Mouse (Mus musculus) lung, embryonic 14.5 days (tissue): Measurements from ENCODE around the gene H2afy. TPM values are rescaled to one million over a fixed set of nuclear protein-coding genes. Genes with fewer than 3 reads are reported as not detected.

Experiments
- ATAC-seq: fragments of 200-750 bp; cut with Nextera tagmentation; 2 replicates; pipeline ENCODE4 v1.8.0; 2017; ENCODE audit warnings: mild to moderate bottlenecking, moderate TSS enrichment, moderate library complexity; ENCODE audit not compliant: insufficient read depth
- DNase-seq: peaks from one replicate; pipeline ENCODE4 v3.0.0-alpha.2; 2015
- H3K27ac ChIP-seq: fragments of 300-500 bp; sonication (generic); 2 replicates; pipeline ENCODE4 v1.5.1; 2014; ENCODE audit warnings: low read depth, mild to moderate bottlenecking, moderate library complexity
- H3K27me3 ChIP-seq: fragments of 300-500 bp; sonication (generic); 2 replicates; pipeline ENCODE4 v1.6.1; 2014; ENCODE audit warnings: low read length, control low read depth; ENCODE audit not compliant: insufficient read depth
- H3K36me3 ChIP-seq: fragments of 300-500 bp; sonication (generic); 2 replicates; pipeline ENCODE4 v1.6.1; 2014; ENCODE audit warnings: control low read depth; ENCODE audit not compliant: insufficient read depth
- H3K4me1 ChIP-seq: fragments of 300-500 bp; sonication (generic); 2 replicates; pipeline ENCODE4 v1.6.1; 2014; ENCODE audit warnings: antibody characterized with exemption, control low read depth; ENCODE audit not compliant: insufficient read depth
- H3K4me2 ChIP-seq: fragments of 300-500 bp; sonication (generic); 2 replicates; pipeline ENCODE4 v1.6.1; 2014; ENCODE audit warnings: mild to moderate bottlenecking
- H3K4me3 ChIP-seq: fragments of 300-500 bp; sonication (generic); 2 replicates; pipeline ENCODE4 v1.5.1; 2014; ENCODE audit warnings: low read depth, low read length
- H3K9ac ChIP-seq: fragments of 300-500 bp; sonication (generic); 2 replicates; pipeline ENCODE4 v1.6.1; 2014
- H3K9me3 ChIP-seq: fragments of 300-500 bp; sonication (generic); 2 replicates; pipeline ENCODE4 v1.6.1; 2016; ENCODE audit warnings: low read depth, low read length, control low read depth
- CTCF ChIP-seq: IDR thresholded peaks from 2 replicates; pipeline ENCODE4 v1.5.1; 2016; ENCODE audit warnings: antibody characterized with exemption, low read depth
- WGBS: fragments of 180-500 bp; shearing (Covaris S2); extraction: QIAGEN DNeasy Blood & Tissue Kit; methylation state at CpG from one replicate; pipeline ENCODE4 v1.1.7; 2014; 5-methylcytosine and 5-hydroxymethylcytosine counted together
- polyA plus RNA-seq: library from polyadenylated mRNA; unstranded; fragments of >200 nt; fragmentation: Nextera tagmentation; extraction: Ambion mirVana; gene quantifications from 2 replicates; pipeline ENCODE4 v1.2.1, GENCODE M21; 2014

The H2afy gene
- polyA plus RNA-seq, 1 experiment from 2014 or later: 377 TPM

- TF ChIP-seq CTCF: peak; percentile 47
- Histone ChIP-seq H3K36me3 (no peaks in the 10 kb centered on the region), H3K27me3 (no peaks in the 10 kb centered on the region), H3K4me1 (peaks cover 7% of the 10 kb centered on the region; the same call in 1 of the 2 replicates), H3K4me3 (no peak overlapping the region), H3K27ac (no peak overlapping the region), H3K9me3 (no peaks in the 10 kb centered on the region), H3K4me2 (no peak overlapping the region), H3K9ac (no peak overlapping the region)
- DNase-seq (peak; percentile 33), ATAC-seq (no peak)
- 35% methylated on average over 3 of the region's 3 CpGs for WGBS
These were observed 9.4 kb upstream of the H2afy start for GRCm38 (mm10) chr13:56145523-56145922.

- no peaks in the 10 kb centered on the region for H3K36me3 ChIP-seq
- no peak overlapping the region for H3K4me3 ChIP-seq
- TF ChIP-seq CTCF: no peak
- 34% methylated on average over 2 of the region's 2 CpGs for WGBS
- H3K4me2 ChIP-seq: no peak overlapping the region
- no peak overlapping the region for H3K9ac ChIP-seq
- no peaks in the 10 kb centered on the region for H3K27me3 ChIP-seq
- ATAC-seq (peak; percentile 65; the same call in 1 of the 2 replicates), DNase-seq (peak; percentile 68)
- H3K4me1 ChIP-seq: peaks cover 7% of the 10 kb centered on the region; the same call in 1 of the 2 replicates
- H3K27ac ChIP-seq: no peak overlapping the region
- no peaks in the 10 kb centered on the region for H3K9me3 ChIP-seq
These were observed 7.9 kb upstream of the H2afy start for GRCm38 (mm10) chr13:56144021-56144420.

- H3K36me3 ChIP-seq: no peaks in the 10 kb centered on the region
- H3K4me1 ChIP-seq: peaks cover 7% of the 10 kb centered on the region; the same call in 1 of the 2 replicates
- 22% methylated on average over 7 of the region's 7 CpGs for WGBS
- H3K27me3 ChIP-seq: no peaks in the 10 kb centered on the region
- H3K9me3 ChIP-seq: no peaks in the 10 kb centered on the region
- no peak overlapping the region for H3K9ac ChIP-seq
- TF ChIP-seq CTCF: no peak
- no peak overlapping the region for H3K4me3 ChIP-seq
- DNase-seq: no peak
- ATAC-seq: no peak
- H3K27ac ChIP-seq: no peak overlapping the region
- no peak overlapping the region for H3K4me2 ChIP-seq
These were observed 7.0 kb upstream of the H2afy start for GRCm38 (mm10) chr13:56143151-56143513.

- H3K9me3 ChIP-seq: no peaks in the 10 kb centered on the region
- no peaks in the 10 kb centered on the region for H3K36me3 ChIP-seq
- DNase-seq: no peak
- no peak; the same call in 1 of the 2 replicates for ATAC-seq
- H3K9ac ChIP-seq: no peak overlapping the region
- no peaks in the 10 kb centered on the region for H3K27me3 ChIP-seq
- no peak overlapping the region for H3K4me3 ChIP-seq
- no peak overlapping the region for H3K4me2 ChIP-seq
- no peak for TF ChIP-seq CTCF
- 21% methylated on average over 11 of the region's 11 CpGs for WGBS
- H3K27ac ChIP-seq: no peak overlapping the region
- peaks cover 7% of the 10 kb centered on the region; the same call in 1 of the 2 replicates for H3K4me1 ChIP-seq
These were observed 6.4 kb upstream of the H2afy start for GRCm38 (mm10) chr13:56142382-56143150.

GRCm38 (mm10) chr13:56139167-56139751, 3.1 kb upstream of the H2afy start:
- WGBS: 43% methylated on average over 6 of the region's 6 CpGs
- no peak for TF ChIP-seq CTCF
- DNase-seq (no peak), ATAC-seq (no peak)
- Histone ChIP-seq H3K4me3 (no peak overlapping the region), H3K4me2 (no peak overlapping the region), H3K27ac (no peak overlapping the region), H3K27me3 (no peaks in the 10 kb centered on the region), H3K9me3 (no peaks in the 10 kb centered on the region), H3K36me3 (no peaks in the 10 kb centered on the region), H3K4me1 (0 out of 2 replicates have a peak, but pooled peaks cover 11% of the 10 kb centered on the region), H3K9ac (no peak overlapping the region)

GRCm38 (mm10) chr13:56135231-56136052, 719 bp downstream of the H2afy start:
- Histone ChIP-seq H3K4me3 (peak overlapping the region; percentile 98), H3K4me2 (peak overlapping the region; percentile 89), H3K27me3 (no peaks in the 10 kb centered on the region), H3K4me1 (0 out of 2 replicates have a peak, but pooled peaks cover 10% of the 10 kb centered on the region), H3K9ac (peak overlapping the region; percentile 98), H3K36me3 (peaks cover 4% of the 10 kb centered on the region; the same call in 1 of the 2 replicates), H3K9me3 (no peaks in the 10 kb centered on the region), H3K27ac (peak overlapping the region; percentile 86)
- peak; percentile 85 for ATAC-seq
- WGBS: under 1% methylated on average over 73 of the region's 89 CpGs
- DNase-seq: peak; percentile 91
- no peak for TF ChIP-seq CTCF
